Mouse (Mus musculus) neural tube, embryonic 11.5 days (tissue): Measurements from ENCODE around the gene Fastkd3. TPM values are rescaled to one million over a fixed set of nuclear protein-coding genes. Genes with fewer than 3 reads are reported as not detected.

Experiments used
- polyA plus RNA-seq: library from polyadenylated mRNA; unstranded; fragments of >200 nt; fragmentation: Nextera tagmentation; extraction: Ambion mirVana; gene quantifications from 2 replicates; pipeline ENCODE4 v1.2.1, GENCODE M21; 2014

The Fastkd3 gene
- polyA plus RNA-seq, 1 experiment from 2014 or later = 37.3 TPM

Other genes starting within 250 kb of the Fastkd3 start
- 16.9 and 21.3 TPM in 2 replicates for gene Mtrr, start 85 bp upstream of the Fastkd3 start, polyA plus RNA-seq
- 1.3 TPM in 2 replicates for gene 1700001L19Rik, start 15.2 kb downstream of the Fastkd3 start, polyA plus RNA-seq